Mouse (Mus musculus): ENCODE results near the gene Fam20c. TPM values are rescaled to one million over a fixed set of nuclear protein-coding genes. Genes with fewer than 3 reads are reported as not detected.

Fam20c gene
- polyA plus RNA-seq, 1 experiment from 2014 or later, result 51.5 TPM

DNA sequence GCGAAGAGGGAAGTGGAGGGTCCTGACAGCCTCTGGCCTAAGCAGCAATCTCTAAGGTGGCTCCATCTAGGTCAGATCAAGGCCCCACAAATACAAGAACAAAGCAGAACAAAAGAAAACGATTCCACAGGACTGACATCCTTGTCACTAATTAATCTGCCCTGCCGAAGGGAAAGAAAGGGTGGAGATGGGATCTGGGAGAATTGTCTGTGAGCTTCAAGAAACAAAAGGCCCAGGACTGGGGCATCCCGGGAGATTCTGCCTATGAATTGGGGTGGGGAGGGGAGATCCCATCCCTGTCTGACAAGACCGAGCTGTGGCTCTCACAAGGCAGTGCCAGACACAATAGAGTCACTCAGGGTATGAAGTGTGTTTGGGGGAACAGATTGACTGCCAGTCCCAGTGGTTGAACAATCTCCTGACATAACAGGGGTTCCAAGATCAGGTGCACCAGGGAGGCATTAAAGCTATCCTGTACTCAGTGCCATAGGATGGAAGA is 7.6 kb downstream of the Fam20c start:
- no peaks in the 10 kb centered on the region for H3K9me3 ChIP-seq
- H3K36me3 ChIP-seq, result peaks cover 86% of the 10 kb centered on the region
- H3K4me3 ChIP-seq, result 0 out of 2 replicates have a peak overlapping the region, but pooled peaks have one; percentile 0
- H3K4me1 ChIP-seq (replicated peaks), result peaks cover 70% of the 10 kb centered on the region
- no peak for ATAC-seq (ENCODE audit: low FRiP score)
- H3K27ac ChIP-seq, result peak overlapping the region; percentile 75
- peak overlapping the region; percentile 53 for H3K9ac ChIP-seq
- peak overlapping the region; percentile 70 for H3K4me2 ChIP-seq
- 20% methylated on average over 5 of the region's 5 CpGs for WGBS
- H3K27me3 ChIP-seq, result no peaks in the 10 kb centered on the region

GRCm38 (mm10) chr5:138762361-138762760 is 8.0 kb downstream of the Fam20c start:
- ATAC-seq (ENCODE audit: low FRiP score), result no peak
- Histone ChIP-seq H3K27me3 (no peaks in the 10 kb centered on the region), H3K9me3 (no peaks in the 10 kb centered on the region), H3K4me3 (no peak overlapping the region), H3K27ac (peak overlapping the region; percentile 75), H3K9ac (peak overlapping the region; percentile 53), H3K4me2 (peak overlapping the region; percentile 70), H3K4me1 (replicated peaks) (peaks cover 65% of the 10 kb centered on the region), H3K36me3 (peaks cover 90% of the 10 kb centered on the region)
- WGBS, result 69% methylated on average over 4 of the region's 4 CpGs

- no peak overlapping the region for H3K4me2 ChIP-seq
- no peak for ATAC-seq (ENCODE audit: low FRiP score)
- H3K4me3 ChIP-seq, result no peak overlapping the region
- peaks cover 43% of the 10 kb centered on the region for H3K4me1 ChIP-seq (replicated peaks)
- H3K27ac ChIP-seq, result no peak overlapping the region
- no peak overlapping the region for H3K9ac ChIP-seq
- no peaks in the 10 kb centered on the region for H3K27me3 ChIP-seq
- 84% methylated on average over 8 of the region's 8 CpGs for WGBS
- peaks cover 92% of the 10 kb centered on the region for H3K36me3 ChIP-seq
- H3K9me3 ChIP-seq, result no peaks in the 10 kb centered on the region
Measured at GRCm38 (mm10) chr5:138764601-138765000, 10.3 kb downstream of the Fam20c start.

- Histone ChIP-seq H3K9me3 (no peaks in the 10 kb centered on the region), H3K27ac (no peak overlapping the region), H3K4me1 (replicated peaks) (peaks cover 12% of the 10 kb centered on the region), H3K36me3 (peaks cover 91% of the 10 kb centered on the region), H3K4me2 (no peak overlapping the region), H3K27me3 (no peaks in the 10 kb centered on the region), H3K4me3 (no peak overlapping the region), H3K9ac (no peak overlapping the region)
- ATAC-seq (ENCODE audit: low FRiP score), result no peak
- WGBS, result 90% methylated on average over 11 of the region's 11 CpGs
Measured at GRCm38 (mm10) chr5:138767650-138768049, 13.3 kb downstream of the Fam20c start.

- H3K9ac ChIP-seq, result no peak overlapping the region
- H3K9me3 ChIP-seq, result no peaks in the 10 kb centered on the region
- 90% methylated on average over 2 of the region's 2 CpGs for WGBS
- peaks cover 5% of the 10 kb centered on the region; the same call in 1 of the 2 replicates for H3K4me1 ChIP-seq (replicated peaks)
- no peaks in the 10 kb centered on the region for H3K27me3 ChIP-seq
- no peak overlapping the region for H3K4me3 ChIP-seq
- ATAC-seq (ENCODE audit: low FRiP score), result no peak
- peaks cover 91% of the 10 kb centered on the region for H3K36me3 ChIP-seq
- H3K27ac ChIP-seq, result no peak overlapping the region
- no peak overlapping the region for H3K4me2 ChIP-seq
Measured at GRCm38 (mm10) chr5:138768704-138769103, 14.4 kb downstream of the Fam20c start.

GRCm38 (mm10) chr5:138769126-138769525 is 14.8 kb downstream of the Fam20c start:
- Histone ChIP-seq H3K9ac (no peak overlapping the region), H3K9me3 (no peaks in the 10 kb centered on the region), H3K4me2 (no peak overlapping the region), H3K27me3 (no peaks in the 10 kb centered on the region), H3K4me3 (no peak overlapping the region), H3K27ac (no peak overlapping the region), H3K4me1 (replicated peaks) (0 out of 2 replicates have a peak, but pooled peaks cover 3% of the 10 kb centered on the region), H3K36me3 (peaks cover 91% of the 10 kb centered on the region)
- ATAC-seq (ENCODE audit: low FRiP score), result no peak
- 89% methylated on average over 5 of the region's 5 CpGs for WGBS

GRCm38 (mm10) chr5:138775096-138775495 is 20.8 kb downstream of the Fam20c start:
- Histone ChIP-seq H3K4me2 (no peak overlapping the region), H3K27me3 (no peaks in the 10 kb centered on the region), H3K4me3 (no peak overlapping the region), H3K4me1 (replicated peaks) (peaks cover 28% of the 10 kb centered on the region), H3K36me3 (peaks cover 73% of the 10 kb centered on the region), H3K9me3 (no peaks in the 10 kb centered on the region), H3K9ac (no peak overlapping the region), H3K27ac (no peak overlapping the region)
- WGBS, result 96% methylated on average over 5 of the region's 5 CpGs
- no peak for ATAC-seq (ENCODE audit: low FRiP score)

- Histone ChIP-seq H3K27ac (no peak overlapping the region), H3K9ac (no peak overlapping the region), H3K4me3 (no peak overlapping the region), H3K4me2 (no peak overlapping the region), H3K9me3 (no peaks in the 10 kb centered on the region), H3K36me3 (peaks cover 70% of the 10 kb centered on the region), H3K4me1 (replicated peaks) (peaks cover 37% of the 10 kb centered on the region), H3K27me3 (no peaks in the 10 kb centered on the region)
- 68% methylated on average over 1 of the region's 1 CpGs for WGBS
- no peak for ATAC-seq (ENCODE audit: low FRiP score)
Measured at GRCm38 (mm10) chr5:138776346-138776745, 22.0 kb downstream of the Fam20c start.

- ATAC-seq (ENCODE audit: low FRiP score), result peak; percentile 82
- 0 out of 2 replicates have a peak overlapping the region, but pooled peaks have one; percentile 25 for H3K4me2 ChIP-seq
- no peak overlapping the region for H3K4me3 ChIP-seq
- H3K9me3 ChIP-seq, result no peaks in the 10 kb centered on the region
- H3K36me3 ChIP-seq, result peaks cover 67% of the 10 kb centered on the region
- peak overlapping the region; percentile 95 for H3K27ac ChIP-seq
- no peaks in the 10 kb centered on the region for H3K27me3 ChIP-seq
- 0 out of 2 replicates have a peak overlapping the region, but pooled peaks have one; percentile 24 for H3K9ac ChIP-seq
- WGBS, result 26% methylated on average over 9 of the region's 9 CpGs
- peaks cover 55% of the 10 kb centered on the region for H3K4me1 ChIP-seq (replicated peaks)
Measured at GRCm38 (mm10) chr5:138778731-138779463, 24.6 kb downstream of the Fam20c start.

DNA sequence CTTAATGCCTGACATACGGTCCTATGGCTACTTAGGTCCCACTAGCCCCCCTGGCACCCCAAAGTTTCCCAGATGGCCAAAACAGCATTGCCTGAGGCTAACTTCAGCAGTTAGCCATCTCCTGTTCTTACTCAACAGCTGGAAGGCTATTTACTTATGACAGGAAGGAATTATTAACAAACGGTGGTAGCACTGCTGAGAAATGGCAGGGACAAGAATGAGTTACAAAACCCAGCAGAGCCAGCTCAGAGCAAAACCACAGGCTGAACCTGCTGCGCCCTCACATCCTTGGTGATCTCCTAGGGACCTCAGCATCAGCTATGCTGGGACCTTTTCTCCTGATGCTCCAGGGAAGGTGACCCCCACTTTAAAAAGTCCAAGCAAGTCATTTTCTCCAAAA is 25.3 kb downstream of the Fam20c start:
- ATAC-seq (ENCODE audit: low FRiP score), result no peak
- Histone ChIP-seq H3K9me3 (no peaks in the 10 kb centered on the region), H3K27me3 (no peaks in the 10 kb centered on the region), H3K9ac (no peak overlapping the region), H3K27ac (peak overlapping the region; percentile 95), H3K36me3 (peaks cover 65% of the 10 kb centered on the region), H3K4me3 (no peak overlapping the region), H3K4me1 (replicated peaks) (peaks cover 55% of the 10 kb centered on the region), H3K4me2 (no peak overlapping the region)
- 71% methylated on average over 3 of the region's 3 CpGs for WGBS

DNA sequence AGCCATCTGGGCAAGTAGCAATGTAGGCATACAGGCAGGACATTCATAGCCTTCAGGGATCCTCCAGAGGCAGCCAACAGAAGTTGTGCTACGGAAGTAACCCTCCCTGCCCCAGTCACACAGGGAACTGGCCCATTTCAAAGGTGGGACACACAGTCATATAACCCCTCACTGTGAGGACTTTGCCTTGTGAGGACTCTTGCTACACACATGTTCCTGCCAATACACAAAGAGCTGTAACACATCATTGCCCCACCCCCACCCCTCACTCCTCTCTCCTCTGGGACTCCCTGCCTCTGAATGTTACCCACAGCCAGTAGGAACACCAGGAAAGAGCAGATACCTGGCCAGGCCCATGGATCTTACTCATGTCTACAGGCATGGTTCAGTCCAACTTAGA is 28.4 kb downstream of the Fam20c start:
- Histone ChIP-seq H3K27ac (0 out of 2 replicates have a peak overlapping the region, but pooled peaks have one; percentile 18), H3K9me3 (no peaks in the 10 kb centered on the region), H3K9ac (peak overlapping the region; percentile 24; the same call in 1 of the 2 replicates), H3K27me3 (no peaks in the 10 kb centered on the region), H3K4me3 (no peak overlapping the region), H3K4me1 (replicated peaks) (peaks cover 53% of the 10 kb centered on the region), H3K36me3 (peaks cover 52% of the 10 kb centered on the region), H3K4me2 (no peak overlapping the region)
- no peak for ATAC-seq (ENCODE audit: low FRiP score)
- 91% methylated on average over 1 of the region's 1 CpGs for WGBS

DNA sequence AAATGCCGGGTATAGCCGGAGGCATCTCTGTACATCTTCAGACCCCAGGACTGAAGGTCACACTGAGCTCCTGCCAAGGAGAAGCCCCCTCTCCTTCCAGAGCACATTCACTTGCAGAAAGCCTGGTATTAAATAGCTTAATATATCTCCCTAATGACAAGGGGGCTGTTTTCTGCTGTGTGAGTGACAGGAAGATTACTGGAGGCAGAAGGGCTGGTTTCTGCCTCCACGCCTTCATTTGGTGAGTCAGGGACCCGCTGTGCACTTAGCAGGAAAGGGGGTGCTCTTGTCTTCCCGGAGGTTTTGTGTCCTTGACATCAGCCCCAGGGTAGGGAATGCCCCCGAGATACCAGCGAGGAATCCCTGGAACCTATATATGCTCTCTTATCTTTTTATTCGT is 28.9 kb downstream of the Fam20c start:
- Histone ChIP-seq H3K9me3 (no peaks in the 10 kb centered on the region), H3K4me1 (replicated peaks) (peaks cover 54% of the 10 kb centered on the region), H3K9ac (no peak overlapping the region), H3K4me3 (no peak overlapping the region), H3K4me2 (no peak overlapping the region), H3K27ac (0 out of 2 replicates have a peak overlapping the region, but pooled peaks have one; percentile 18), H3K27me3 (no peaks in the 10 kb centered on the region), H3K36me3 (peaks cover 56% of the 10 kb centered on the region)
- no peak for ATAC-seq (ENCODE audit: low FRiP score)
- 76% methylated on average over 8 of the region's 8 CpGs for WGBS
